Mouse (Mus musculus) monocyte, adult 5-6 weeks (primary cell): ENCODE measurements around the gene Cpsf4l. TPM values are rescaled to one million over a fixed set of nuclear protein-coding genes. Genes with fewer than 3 reads are reported as not detected.
A peak's percentile ranks its signal among the peaks of the same experiment; 100 is the strongest.

Experiments
- ATAC-seq: fragments of 153-309, 156-312 bp; replicated peaks from 2 replicates; pipeline ENCODE4 v1.8.0; 2017; ENCODE audit warnings: mild to moderate bottlenecking; ENCODE audit not compliant: low TSS enrichment, insufficient number of reproducible peaks, severe bottlenecking, poor library complexity, low FRiP score
- total RNA-seq: library from RNA; stranded (forward); fragments of 200-1000, 200-491, 200-594 nt; gene quantifications from 3 replicates; pipeline ENCODE4 v1.2.3, GENCODE M21; 2017

The Cpsf4l gene
- total RNA-seq = not detected in 3 replicates

GRCm38 (mm10) chr11:113709731-113710256 is at the start of gene Cpsf4l:
Gene Cpsf4l (minus strand): TSS chr11:113710017.
- ATAC-seq = no peak

GRCm38 (mm10) chr11:113758851-113759250 is 49.0 kb upstream of the Cpsf4l start:
- no peak for ATAC-seq

- no peak for ATAC-seq
Observed at GRCm38 (mm10) chr11:113756578-113756977, 46.8 kb upstream of the Cpsf4l start.

- no peak for ATAC-seq
Observed at GRCm38 (mm10) chr11:113755878-113756277, 46.1 kb upstream of the Cpsf4l start.

GRCm38 (mm10) chr11:113754845-113755244 is 45.0 kb upstream of the Cpsf4l start:
- no peak for ATAC-seq

GRCm38 (mm10) chr11:113752685-113753430 is 43.0 kb upstream of the Cpsf4l start:
- ATAC-seq = no peak

GRCm38 (mm10) chr11:113752158-113752661 is 42.4 kb upstream of the Cpsf4l start:
- peak; percentile 24 for ATAC-seq

- ATAC-seq = peak; percentile 66
Observed at GRCm38 (mm10) chr11:113751484-113752084, 41.8 kb upstream of the Cpsf4l start, which contains the start of gene Cdc42ep4. Gene Cdc42ep4 (minus strand): TSS chr11:113751881.

- peak; percentile 32; the same call in 1 of the 2 replicates for ATAC-seq
Observed at GRCm38 (mm10) chr11:113750571-113751483, 41.0 kb upstream of the Cpsf4l start.

- ATAC-seq = no peak
Observed at GRCm38 (mm10) chr11:113749749-113750351, 40.0 kb upstream of the Cpsf4l start.

- ATAC-seq = no peak
Observed at GRCm38 (mm10) chr11:113748797-113749521, 39.1 kb upstream of the Cpsf4l start.

GRCm38 (mm10) chr11:113747725-113748380 is 38.0 kb upstream of the Cpsf4l start:
- no peak for ATAC-seq

- ATAC-seq = peak; percentile 18; the same call in 1 of the 2 replicates
Observed at GRCm38 (mm10) chr11:113747056-113747455, 37.2 kb upstream of the Cpsf4l start.

- ATAC-seq = no peak
Observed at GRCm38 (mm10) chr11:113745961-113746360, 36.1 kb upstream of the Cpsf4l start.

- no peak for ATAC-seq
Observed at GRCm38 (mm10) chr11:113742998-113743397, 33.2 kb upstream of the Cpsf4l start.

- ATAC-seq = no peak
Observed at GRCm38 (mm10) chr11:113740100-113740499, 30.3 kb upstream of the Cpsf4l start.

GRCm38 (mm10) chr11:113739213-113739612 is 29.4 kb upstream of the Cpsf4l start:
- ATAC-seq = no peak
